ENCODE assay signal across 27 mouse cellular contexts in genomic region chr15:77949061-77949460, GRCm38 (mm10). TPM values are rescaled to one million over a fixed set of nuclear protein-coding genes. Genes with fewer than 3 reads are reported as not detected.
A peak's percentile ranks its signal among the peaks of the same experiment; 100 is the strongest.
DNase-seq lines count a peak whose midpoint lies in the region; ATAC-seq lines count a peak whose summit lies in the region.
"Had no signal": no experiment of that assay in that cellular context is flagged by ENCODE, and none has a peak within 500 bp of the region (broad histone marks: within the 10 kb centered on the region; RNA-seq: fewer than 3 reads in every experiment).

No protein-coding gene starts in this region.

- ATAC-seq in kidney, embryonic 14.5 days (ENCODE audit: low FRiP score, low TSS enrichment), result no peak
- ATAC-seq: forebrain, embryonic 15.5 days had no signal

- no peak overlapping the region for H3K27ac ChIP-seq in kidney, embryonic 14.5 days (ENCODE audit: low read depth, low read length)
- H3K27ac ChIP-seq: embryonic facial prominence, embryonic 12.5 days; embryonic facial prominence, embryonic 15.5 days; forebrain, embryonic 12.5 days; forebrain, embryonic 15.5 days; heart, embryonic 15.5 days; hindbrain, embryonic 14.5 days had no signal

- H3K9me3 ChIP-seq in kidney, embryonic 14.5 days (ENCODE audit: control insufficient read depth, low read length), result no peaks in the 10 kb centered on the region
- H3K9me3 ChIP-seq: embryonic facial prominence, embryonic 12.5 days; embryonic facial prominence, embryonic 15.5 days; forebrain, embryonic 12.5 days; forebrain, embryonic 15.5 days; G1E; heart, embryonic 12.5 days; heart, embryonic 15.5 days had no signal

- WGBS in kidney, embryonic 14.5 days, result 92% methylated on average over 7 of the region's 7 CpGs

- no peaks in the 10 kb centered on the region for H3K36me3 ChIP-seq in kidney, embryonic 14.5 days (ENCODE audit: control insufficient read depth, insufficient read depth, low read length)
- H3K36me3 ChIP-seq: G1E; heart, embryonic 12.5 days; heart, embryonic 15.5 days had no signal

- H3K9ac ChIP-seq in kidney, embryonic 14.5 days (ENCODE audit: low read depth, low read length), result no peak overlapping the region
- H3K9ac ChIP-seq: embryonic facial prominence, embryonic 12.5 days; embryonic facial prominence, embryonic 15.5 days; forebrain, embryonic 12.5 days; forebrain, embryonic 15.5 days; heart, embryonic 12.5 days; heart, embryonic 15.5 days; hindbrain, embryonic 14.5 days had no signal

- no peaks in the 10 kb centered on the region for H3K27me3 ChIP-seq in kidney, embryonic 14.5 days (ENCODE audit: control insufficient read depth, insufficient read depth, low read length)
- H3K27me3 ChIP-seq: CH12.LX; embryonic facial prominence, embryonic 12.5 days; embryonic facial prominence, embryonic 15.5 days; forebrain, embryonic 12.5 days; forebrain, embryonic 15.5 days; heart, embryonic 15.5 days had no signal

- no peak overlapping the region for H3K4me2 ChIP-seq in kidney, embryonic 14.5 days (replicated peaks; ENCODE audit: low read depth, low read length)
- H3K4me2 ChIP-seq: embryonic facial prominence, embryonic 12.5 days; embryonic facial prominence, embryonic 15.5 days; forebrain, embryonic 12.5 days; forebrain, embryonic 15.5 days; heart, embryonic 12.5 days; heart, embryonic 15.5 days; hindbrain, embryonic 14.5 days had no signal

- peak; percentile 79 for DNase-seq in kidney, adult 18-20 months
- peak; percentile 89 for DNase-seq in kidney, adult 9 months
- peak; percentile 86 to 87 for DNase-seq in kidney, postnatal 25 days
- no peak for DNase-seq in urinary bladder, postnatal 36 days (ENCODE audit: low spot score in 2 of 2)
- no peak for DNase-seq in heart, postnatal 14 days
- DNase-seq in right cerebral cortex, adult 2 months (ENCODE audit: low spot score in 2 of 2), result no peak
- DNase-seq: adrenal gland, adult 2 months; adrenal gland, postnatal 14 days; B cell, adult 2 months; cerebellum, adult 11 months; cerebellum, adult 2 months; cerebellum, adult 9-11 months; cerebellum, postnatal 25 days; gastrocnemius, postnatal 25 days; heart, adult 18-20 months; heart, postnatal 10 days; heart, postnatal 4 days had no signal

- no peak overlapping the region for H3K4me3 ChIP-seq in kidney, embryonic 14.5 days (ENCODE audit: low read length)
- H3K4me3 ChIP-seq: embryonic facial prominence, embryonic 12.5 days; embryonic facial prominence, embryonic 15.5 days; forebrain, embryonic 12.5 days; forebrain, embryonic 15.5 days; heart, embryonic 12.5 days; heart, embryonic 15.5 days had no signal

- intact Hi-C loops in heart, postnatal 14 days (cut with DNase I), result no loop called here

- no peaks in the 10 kb centered on the region for H3K4me1 ChIP-seq in kidney, embryonic 14.5 days (ENCODE audit: control insufficient read depth, insufficient read depth, low read length)
- H3K4me1 ChIP-seq: embryonic facial prominence, embryonic 12.5 days; embryonic facial prominence, embryonic 15.5 days; forebrain, embryonic 12.5 days; heart, embryonic 12.5 days; heart, embryonic 15.5 days had no signal

RNA-seq across cellular contexts. Expression of gene Foxred2, which starts 7.5 kb away (rescaled TPM):
- 4.2 and 6.2 TPM in 2 replicates for polyA plus RNA-seq in kidney, embryonic 14.5 days (2014; fragmentation: Nextera tagmentation; extraction: Ambion mirVana)
- under 1 TPM; 0.41 to 0.59 TPM for total RNA-seq in heart, postnatal 14 days (2021)

RNA-seq across cellular contexts. Expression of gene Txn2, which starts 20.3 kb away (rescaled TPM):
- 269 and 294 TPM in 2 replicates for polyA plus RNA-seq in kidney, embryonic 14.5 days (2014; fragmentation: Nextera tagmentation; extraction: Ambion mirVana)
- total RNA-seq in heart, postnatal 14 days (2021), result 100 to 1,000 TPM; 234 to 248 TPM

RNA-seq across cellular contexts. Expression of gene Eif3d, which starts 21.6 kb away (rescaled TPM):
- polyA plus RNA-seq in kidney, embryonic 14.5 days (2014; fragmentation: Nextera tagmentation; extraction: Ambion mirVana), result 188 and 247 TPM in 2 replicates
- total RNA-seq in heart, postnatal 14 days (2021), result 10 to 100 TPM; 72.3 to 75.6 TPM

Comparison
In these comparisons a context has a peak if more than half of its experiments do, and no peak if none do; other contexts are left out.
1. DNase-seq: peak in kidney, adult 18-20 months (single experiment), kidney, adult 9 months (single experiment) and kidney, postnatal 25 days (2 of 2); none in urinary bladder, postnatal 36 days (0 of 2), heart, postnatal 14 days (0 of 2) and right cerebral cortex, adult 2 months (0 of 2).